Mouse (Mus musculus) bone marrow, adult 2 months (tissue): ENCODE results near the gene Uhrf1bp1l.

Source experiments
- CTCF ChIP-seq: fragments of 200-500 bp; IDR thresholded peaks from 2 replicates; pipeline ENCODE4 v1.5.1; 2011; ENCODE audit warnings: low read length, control low read depth; ENCODE audit not compliant: control insufficient read depth, insufficient read depth
- POLR2A ChIP-seq: fragments of 200-500 bp; IDR thresholded peaks from 2 replicates; pipeline ENCODE4 v1.6.1; 2011; ENCODE audit warnings: low read depth, mild to moderate bottlenecking, control low read depth, low read length, borderline replicate concordance; ENCODE audit not compliant: control insufficient read depth

GRCm38 (mm10) chr10:89868211-89868610, 123.4 kb downstream of the Uhrf1bp1l start:
- TF ChIP-seq CTCF (no peak), POLR2A (no peak)
